Mouse (Mus musculus): ENCODE results near the gene Tnfrsf22. TPM values are rescaled to one million over a fixed set of nuclear protein-coding genes. Genes with fewer than 3 reads are reported as not detected.
"Not testable (repeated sequence)": the region's sequence is repeated elsewhere in the genome, so short reads cannot be mapped to it uniquely, and the experiment has no call there.

Gene Tnfrsf22
- polyA plus RNA-seq (2014; fragmentation: Nextera tagmentation; extraction: Ambion mirVana): 8.0 and 9.5 TPM in 2 replicates

DNA sequence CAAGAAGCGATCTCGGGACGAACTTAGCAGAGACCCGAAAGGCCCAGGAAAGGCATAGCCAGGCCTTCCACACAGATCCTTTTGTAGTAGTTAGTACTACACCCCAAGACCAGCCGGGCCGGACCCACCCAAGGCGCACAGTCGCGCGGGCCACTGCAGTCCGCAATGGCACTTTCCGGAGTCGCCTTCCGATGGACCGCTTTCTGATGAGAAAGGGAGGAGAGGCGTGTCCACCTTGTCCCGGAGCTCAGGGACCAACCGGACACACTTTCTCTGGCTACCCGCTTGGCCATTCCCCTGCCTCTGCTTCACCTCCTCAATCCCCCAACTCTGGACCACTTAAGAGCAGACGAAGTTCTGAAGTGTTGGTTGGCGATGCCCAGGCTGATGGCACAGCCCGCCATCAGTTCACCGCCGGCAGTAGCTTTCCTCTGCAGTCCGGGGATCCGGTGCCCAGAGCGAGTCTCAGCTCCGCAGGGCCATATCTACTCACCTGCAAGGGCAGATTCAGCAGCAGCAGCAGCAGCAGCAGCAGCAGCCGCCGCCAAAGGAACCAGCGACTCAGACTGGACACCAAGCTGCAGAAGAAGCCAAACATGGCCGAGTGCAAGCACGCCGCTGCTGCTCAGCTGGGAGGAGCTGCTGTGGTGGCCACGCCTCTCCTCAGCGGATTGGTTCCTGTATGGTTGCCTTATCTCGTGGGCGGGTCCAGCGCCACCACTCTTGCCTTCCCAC is at the start of gene Tnfrsf22:
Tnfrsf22 (minus strand) TSS at position 628 of the 735 bp plus-strand sequence.
- H3K27ac ChIP-seq (ENCODE audit: low read depth, low read length): no peak within 1 kb of the TSS
- H3K4me2 ChIP-seq: peak within 1 kb of the TSS; percentile 75
- ATAC-seq (ENCODE audit: low FRiP score): peak; percentile 96

GRCm38 (mm10) chr7:143696140-143696539 is 46.7 kb upstream of the Tnfrsf22 start:
- no peaks in the 10 kb centered on the region for H3K4me1 ChIP-seq (ENCODE audit: control insufficient read depth, insufficient read depth, low read length)
- H3K4me2 ChIP-seq: no peak overlapping the region
- DNase-seq (ENCODE audit: low spot score, missing footprints): peak; percentile 85
- H3K36me3 ChIP-seq (ENCODE audit: control insufficient read depth, insufficient read depth, low read length): no peaks in the 10 kb centered on the region; the same call in 1 of the 2 replicates
- H3K9me3 ChIP-seq (ENCODE audit: control insufficient read depth, low read length): no peaks in the 10 kb centered on the region
- ATAC-seq (ENCODE audit: low FRiP score): no peak
- H3K4me3 ChIP-seq (ENCODE audit: low read depth, low read length): no peak overlapping the region
- no peak overlapping the region for H3K27ac ChIP-seq (ENCODE audit: low read depth, low read length)
- 51% methylated on average over 2 of the region's 2 CpGs for WGBS
- H3K27me3 ChIP-seq (ENCODE audit: control insufficient read depth, insufficient read depth, low read length): no peaks in the 10 kb centered on the region
- no peak overlapping the region for H3K9ac ChIP-seq (ENCODE audit: low read length)

More for the DNA sequence above, at the start of gene Tnfrsf22:
- Histone ChIP-seq H3K4me3 (ENCODE audit: low read depth, low read length) (peak within 1 kb of the TSS; percentile 64), H3K9ac (ENCODE audit: low read length) (peak within 1 kb of the TSS; percentile 77), H3K9me3 (ENCODE audit: control insufficient read depth, low read length) (no peaks in the 10 kb centered on the region), H3K4me1 (ENCODE audit: control insufficient read depth, insufficient read depth, low read length) (no peaks in the 10 kb centered on the region), H3K36me3 (ENCODE audit: control insufficient read depth, insufficient read depth, low read length) (no peaks in the 10 kb centered on the region), H3K27me3 (ENCODE audit: control insufficient read depth, insufficient read depth, low read length) (no peaks in the 10 kb centered on the region)
- DNase-seq (ENCODE audit: low spot score, missing footprints): peak; percentile 97
- WGBS: 2% methylated on average over 39 of the region's 39 CpGs

GRCm38 (mm10) chr7:143694550-143694949 is 45.1 kb upstream of the Tnfrsf22 start:
- WGBS: 92% methylated on average over 7 of the region's 7 CpGs
- no peaks in the 10 kb centered on the region for H3K4me1 ChIP-seq (ENCODE audit: control insufficient read depth, insufficient read depth, low read length)
- no peak overlapping the region for H3K4me2 ChIP-seq
- no peaks in the 10 kb centered on the region for H3K9me3 ChIP-seq (ENCODE audit: control insufficient read depth, low read length)
- ATAC-seq (ENCODE audit: low FRiP score): no peak
- no peak overlapping the region for H3K27ac ChIP-seq (ENCODE audit: low read depth, low read length)
- H3K27me3 ChIP-seq (ENCODE audit: control insufficient read depth, insufficient read depth, low read length): no peaks in the 10 kb centered on the region
- no peak overlapping the region for H3K4me3 ChIP-seq (ENCODE audit: low read depth, low read length)
- H3K36me3 ChIP-seq (ENCODE audit: control insufficient read depth, insufficient read depth, low read length): no peaks in the 10 kb centered on the region; the same call in 1 of the 2 replicates
- no peak overlapping the region for H3K9ac ChIP-seq (ENCODE audit: low read length)
- DNase-seq (ENCODE audit: low spot score, missing footprints): no peak

- no peaks in the 10 kb centered on the region; the same call in 1 of the 2 replicates for H3K36me3 ChIP-seq (ENCODE audit: control insufficient read depth, insufficient read depth, low read length)
- no peak for ATAC-seq (ENCODE audit: low FRiP score)
These were observed 43.5 kb upstream of the Tnfrsf22 start for GRCm38 (mm10) chr7:143692746-143693510.

DNA sequence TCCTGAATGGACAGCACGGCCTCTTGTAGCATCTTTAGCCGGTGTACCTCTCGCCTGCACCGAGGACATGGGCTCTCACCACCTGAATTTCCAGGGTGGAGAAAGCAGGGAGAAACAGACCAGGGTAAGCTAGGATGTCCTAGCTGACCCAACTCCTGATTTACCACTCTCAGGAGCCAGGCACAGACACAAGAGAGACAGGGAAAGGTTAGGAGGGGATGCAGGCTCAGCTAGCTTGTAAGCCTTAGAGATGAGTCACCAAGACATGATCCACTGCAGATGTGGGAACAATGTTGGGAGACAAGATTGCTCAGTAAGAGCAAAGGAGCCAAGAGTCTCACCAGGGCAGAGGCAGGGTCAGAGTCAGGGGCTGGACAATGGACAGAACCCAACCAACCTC is 42.4 kb upstream of the Tnfrsf22 start:
- ATAC-seq (ENCODE audit: low FRiP score): no peak
- no peak overlapping the region for H3K9ac ChIP-seq (ENCODE audit: low read length)
- H3K4me3 ChIP-seq (ENCODE audit: low read depth, low read length): no peak overlapping the region
- H3K4me2 ChIP-seq: no peak overlapping the region
- DNase-seq (ENCODE audit: low spot score, missing footprints): no peak
- H3K9me3 ChIP-seq (ENCODE audit: control insufficient read depth, low read length): no peaks in the 10 kb centered on the region
- WGBS: 95% methylated on average over 4 of the region's 4 CpGs
- H3K4me1 ChIP-seq (ENCODE audit: control insufficient read depth, insufficient read depth, low read length): no peaks in the 10 kb centered on the region
- H3K27ac ChIP-seq (ENCODE audit: low read depth, low read length): no peak overlapping the region
- H3K27me3 ChIP-seq (ENCODE audit: control insufficient read depth, insufficient read depth, low read length): no peaks in the 10 kb centered on the region
- H3K36me3 ChIP-seq (ENCODE audit: control insufficient read depth, insufficient read depth, low read length): no peaks in the 10 kb centered on the region; the same call in 1 of the 2 replicates

More at GRCm38 (mm10) chr7:143692746-143693510, 43.5 kb upstream of the Tnfrsf22 start:
- no peaks in the 10 kb centered on the region for H3K9me3 ChIP-seq (ENCODE audit: control insufficient read depth, low read length)
- H3K4me1 ChIP-seq (ENCODE audit: control insufficient read depth, insufficient read depth, low read length): no peaks in the 10 kb centered on the region
- no peak overlapping the region for H3K4me2 ChIP-seq
- no peak overlapping the region for H3K9ac ChIP-seq (ENCODE audit: low read length)
- H3K27me3 ChIP-seq (ENCODE audit: control insufficient read depth, insufficient read depth, low read length): no peaks in the 10 kb centered on the region
- no peak overlapping the region for H3K4me3 ChIP-seq (ENCODE audit: low read depth, low read length)
- no peak for DNase-seq (ENCODE audit: low spot score, missing footprints)
- no peak overlapping the region for H3K27ac ChIP-seq (ENCODE audit: low read depth, low read length)
- WGBS: 88% methylated on average over 12 of the region's 12 CpGs

- no peak overlapping the region for H3K9ac ChIP-seq (ENCODE audit: low read length)
- WGBS: 94% methylated on average over 5 of the region's 5 CpGs
- no peaks in the 10 kb centered on the region for H3K27me3 ChIP-seq (ENCODE audit: control insufficient read depth, insufficient read depth, low read length)
- no peaks in the 10 kb centered on the region for H3K9me3 ChIP-seq (ENCODE audit: control insufficient read depth, low read length)
- no peak overlapping the region for H3K4me3 ChIP-seq (ENCODE audit: low read depth, low read length)
- no peaks in the 10 kb centered on the region for H3K4me1 ChIP-seq (ENCODE audit: control insufficient read depth, insufficient read depth, low read length)
- no peak overlapping the region for H3K27ac ChIP-seq (ENCODE audit: low read depth, low read length)
- H3K36me3 ChIP-seq (ENCODE audit: control insufficient read depth, insufficient read depth, low read length): no peaks in the 10 kb centered on the region; the same call in 1 of the 2 replicates
- no peak overlapping the region for H3K4me2 ChIP-seq
- ATAC-seq (ENCODE audit: low FRiP score) (no peak), DNase-seq (ENCODE audit: low spot score, missing footprints) (no peak)
These were observed 41.7 kb upstream of the Tnfrsf22 start for GRCm38 (mm10) chr7:143691181-143691580.

DNA sequence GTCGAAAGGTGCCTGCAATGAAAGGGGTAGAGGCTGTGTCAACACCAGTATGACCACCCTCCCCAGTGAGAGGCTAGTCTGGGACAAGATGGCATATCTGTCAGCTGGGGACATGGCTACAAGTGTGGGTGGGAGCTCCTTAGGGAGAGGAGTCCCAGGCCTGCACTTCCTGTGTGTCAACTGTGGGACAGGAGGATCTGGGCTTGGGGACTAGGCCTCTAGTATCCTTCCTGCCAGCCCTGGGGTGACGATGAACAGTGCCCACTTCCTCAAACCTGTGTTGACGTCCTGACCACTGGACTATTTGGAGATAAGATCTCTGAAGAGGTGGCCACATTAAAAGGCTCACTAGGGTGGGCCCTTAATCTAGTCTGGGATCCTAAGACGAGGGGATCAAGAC is 40.5 kb upstream of the Tnfrsf22 start:
- Histone ChIP-seq H3K9ac (ENCODE audit: low read length) (no peak overlapping the region), H3K36me3 (ENCODE audit: control insufficient read depth, insufficient read depth, low read length) (no peaks in the 10 kb centered on the region; the same call in 1 of the 2 replicates), H3K4me2 (no peak overlapping the region), H3K9me3 (ENCODE audit: control insufficient read depth, low read length) (no peaks in the 10 kb centered on the region), H3K27me3 (ENCODE audit: control insufficient read depth, insufficient read depth, low read length) (no peaks in the 10 kb centered on the region), H3K4me3 (ENCODE audit: low read depth, low read length) (no peak overlapping the region), H3K27ac (ENCODE audit: low read depth, low read length) (no peak overlapping the region), H3K4me1 (ENCODE audit: control insufficient read depth, insufficient read depth, low read length) (no peaks in the 10 kb centered on the region)
- 85% methylated on average over 4 of the region's 4 CpGs for WGBS
- DNase-seq (ENCODE audit: low spot score, missing footprints): no peak
- no peak for ATAC-seq (ENCODE audit: low FRiP score)

- DNase-seq (ENCODE audit: low spot score, missing footprints): no peak
- H3K36me3 ChIP-seq (ENCODE audit: control insufficient read depth, insufficient read depth, low read length): no peaks in the 10 kb centered on the region; the same call in 1 of the 2 replicates
These were observed 40.0 kb upstream of the Tnfrsf22 start for GRCm38 (mm10) chr7:143689481-143689880.

GRCm38 (mm10) chr7:143686676-143687075 is 37.2 kb upstream of the Tnfrsf22 start:
- not testable (repeated sequence) for H3K4me2 ChIP-seq; ATAC-seq (ENCODE audit: low FRiP score); H3K27me3 ChIP-seq (ENCODE audit: control insufficient read depth, insufficient read depth, low read length); H3K4me1 ChIP-seq (ENCODE audit: control insufficient read depth, insufficient read depth, low read length); H3K9ac ChIP-seq (ENCODE audit: low read length); H3K27ac ChIP-seq (ENCODE audit: low read depth, low read length); H3K4me3 ChIP-seq (ENCODE audit: low read depth, low read length); DNase-seq (ENCODE audit: low spot score, missing footprints); H3K9me3 ChIP-seq (ENCODE audit: control insufficient read depth, low read length); H3K36me3 ChIP-seq (ENCODE audit: control insufficient read depth, insufficient read depth, low read length)
- WGBS: 90% methylated on average over 3 of the region's 3 CpGs

More at GRCm38 (mm10) chr7:143689481-143689880, 40.0 kb upstream of the Tnfrsf22 start:
- H3K4me1 ChIP-seq (ENCODE audit: control insufficient read depth, insufficient read depth, low read length): no peaks in the 10 kb centered on the region
- no peak overlapping the region for H3K27ac ChIP-seq (ENCODE audit: low read depth, low read length)
- H3K4me3 ChIP-seq (ENCODE audit: low read depth, low read length): no peak overlapping the region
- H3K9me3 ChIP-seq (ENCODE audit: control insufficient read depth, low read length): no peaks in the 10 kb centered on the region
- H3K4me2 ChIP-seq: no peak overlapping the region
- H3K9ac ChIP-seq (ENCODE audit: low read length): no peak overlapping the region
- no peaks in the 10 kb centered on the region for H3K27me3 ChIP-seq (ENCODE audit: control insufficient read depth, insufficient read depth, low read length)
- WGBS: 83% methylated on average over 7 of the region's 7 CpGs
- no peak for ATAC-seq (ENCODE audit: low FRiP score)

Measured in midbrain, embryonic 11.5 days (tissue).